In genomic region chr2:160645614-160646137, GRCm38 (mm10) we compare ENCODE assay signal across 8 mouse cellular contexts. TPM values are rescaled to one million over a fixed set of nuclear protein-coding genes. Genes with fewer than 3 reads are reported as not detected.
A peak's percentile ranks its signal among the peaks of the same experiment; 100 is the strongest.
DNase-seq lines count a peak whose midpoint lies in the region; ATAC-seq lines count a peak whose summit lies in the region.

Gene Top1 (plus strand): TSS chr2:160645888.

- H3K4me3 ChIP-seq in hindbrain, embryonic 11.5 days (ENCODE audit: low read depth, low read length): peak within 1 kb of the TSS; percentile 99

- H3K27me3 ChIP-seq in hindbrain, embryonic 11.5 days (ENCODE audit: control insufficient read depth, insufficient read depth, low read length): no peaks in the 10 kb centered on the region

- no peaks in the 10 kb centered on the region for H3K9me3 ChIP-seq in hindbrain, embryonic 11.5 days (ENCODE audit: control insufficient read depth, low read length)

- peak; percentile 99 for ATAC-seq in hindbrain, embryonic 11.5 days (ENCODE audit: low FRiP score)

- peak within 1 kb of the TSS; percentile 100 for H3K9ac ChIP-seq in hindbrain, embryonic 11.5 days (ENCODE audit: low read depth, low read length)

- peak within 1 kb of the TSS; percentile 35 for H3K4me2 ChIP-seq in hindbrain, embryonic 11.5 days (replicated peaks; ENCODE audit: low read depth, low read length)

- H3K4me1 ChIP-seq in hindbrain, embryonic 11.5 days (replicated peaks; ENCODE audit: control insufficient read depth, insufficient read depth, low read length): no peaks in the 10 kb centered on the region

- no peaks in the 10 kb centered on the region for H3K36me3 ChIP-seq in hindbrain, embryonic 11.5 days (ENCODE audit: control insufficient read depth, insufficient read depth, low read length)

- 1% methylated on average over 43 of the region's 50 CpGs for WGBS in hindbrain, embryonic 11.5 days

- H3K27ac ChIP-seq in hindbrain, embryonic 11.5 days (ENCODE audit: low read depth, low read length): peak within 1 kb of the TSS; percentile 98

- DNase-seq in Muller cell, postnatal 12 days (ENCODE audit: inconsistent ontology term): peak; percentile 98
- DNase-seq in cerebellum, adult 9-11 months: peak; percentile 100
- DNase-seq in frontal cortex, adult 2 months (ENCODE audit: extremely low spot score in 1 of 2, low spot score in 1 of 2): peak; percentile 98 to 99
- DNase-seq in hindbrain, embryonic 11.5 days (ENCODE audit: low spot score): peak; percentile 100
- peak; percentile 98 to 99 for DNase-seq in layer of hippocampus, postnatal 10 days (ENCODE audit: low spot score in 2 of 2)
- DNase-seq in lung, postnatal 10 days: peak; percentile 100
- peak; percentile 98 for DNase-seq in ovary, postnatal 36 days (ENCODE audit: low spot score)
- DNase-seq in thymus, postnatal 25 days: peak; percentile 97

RNA-seq across cellular contexts. Expression of gene Top1, which starts in this region (rescaled TPM):
- 36.0 and 38.2 TPM in 2 replicates for polyA plus RNA-seq in frontal cortex, adult 2 months (2012; rRNA removed)
- polyA plus RNA-seq in hindbrain, embryonic 11.5 days (2014; fragmentation: Nextera tagmentation; extraction: Ambion mirVana): 106 and 123 TPM in 2 replicates
- total RNA-seq in layer of hippocampus, postnatal 10 days (2021): 10 to 100 TPM; 84.6 to 88.4 TPM

Comparison
In these comparisons a context has a peak if more than half of its experiments do, and no peak if none do; other contexts are left out.
1. Peak in every context shown above with its lines: DNase-seq, ATAC-seq, H3K4me3 ChIP-seq and H3K27ac ChIP-seq.